Comparison of ENCODE assay signal across 8 mouse cellular contexts in the genomic region with DNA sequence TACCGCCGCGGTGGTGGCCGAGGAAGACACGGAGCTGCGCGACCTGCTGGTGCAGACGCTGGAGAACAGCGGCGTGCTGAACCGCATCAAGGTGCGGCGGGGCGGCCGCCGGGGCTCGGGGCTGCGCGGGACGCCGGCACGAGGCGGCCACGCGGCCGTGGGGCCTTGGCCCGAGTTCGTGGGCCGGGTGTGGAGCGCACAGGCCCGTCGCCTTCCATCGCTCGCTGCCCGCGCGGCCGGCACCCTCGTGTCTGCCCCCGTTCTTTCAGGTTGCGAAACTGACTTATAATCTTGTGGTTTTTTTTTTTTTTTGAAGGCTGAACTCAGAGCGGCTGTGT. TPM values are rescaled to one million over a fixed set of nuclear protein-coding genes. Genes with fewer than 3 reads are reported as not detected.
DNase-seq lines count a peak whose midpoint lies in the region; ATAC-seq and TF ChIP-seq lines count a peak whose summit lies in the region.
"Not testable (repeated sequence)": the region's sequence is repeated elsewhere in the genome, so short reads cannot be mapped to it uniquely, and the experiment has no call there.

No protein-coding gene starts in this region.

- H3K4me1 ChIP-seq in forebrain, postnatal 0 days (ENCODE audit: insufficient read depth); lung, embryonic 16.5 days (replicated peaks; ENCODE audit: control insufficient read depth, insufficient read depth, low read length); neural tube, embryonic 12.5 days: not testable (repeated sequence)
- peaks cover 14% of the 10 kb centered on the region for H3K4me1 ChIP-seq in thymus, adult 2 months (replicated peaks; ENCODE audit: control insufficient read depth, insufficient read depth, low read length)

- 1% methylated on average over 37 of the region's 42 CpGs for WGBS in forebrain, postnatal 0 days
- 2% methylated on average over 13 of the region's 42 CpGs for WGBS in lung, embryonic 16.5 days
- under 1% methylated on average over 38 of the region's 42 CpGs for WGBS in neural tube, embryonic 12.5 days
- WGBS in thymus, adult 2 months: 1% methylated on average over 41 of the region's 42 CpGs

- H3K36me3 ChIP-seq in forebrain, postnatal 0 days (ENCODE audit: insufficient read depth): peaks cover 12% of the 10 kb centered on the region
- peaks cover 12% of the 10 kb centered on the region for H3K36me3 ChIP-seq in lung, embryonic 16.5 days (ENCODE audit: control insufficient read depth, insufficient read depth, low read length)
- H3K36me3 ChIP-seq in neural tube, embryonic 12.5 days: peaks cover 11% of the 10 kb centered on the region
- peaks cover 18% of the 10 kb centered on the region for H3K36me3 ChIP-seq in thymus, adult 2 months (ENCODE audit: control insufficient read depth, insufficient read depth, low read length)

- peak overlapping the region; percentile 42 for H3K4me2 ChIP-seq in forebrain, postnatal 0 days (ENCODE audit: low read depth)
- peak overlapping the region; percentile 43 for H3K4me2 ChIP-seq in lung, embryonic 16.5 days (ENCODE audit: low read depth, low read length)
- peak overlapping the region; percentile 49 for H3K4me2 ChIP-seq in neural tube, embryonic 12.5 days (replicated peaks)

- DNase-seq in NIH3T3 (ENCODE audit: low read depth): peak; percentile 44
- peak; percentile 51 for DNase-seq in cerebellum, adult 9-10 months
- peak; percentile 13 for DNase-seq in forebrain, postnatal 0 days
- peak; percentile 31 for DNase-seq in heart, postnatal 4 days
- not testable (repeated sequence) for DNase-seq in layer of hippocampus, adult 2 months (ENCODE audit: low spot score in 2 of 2)
- peak; percentile 49 for DNase-seq in thymus, adult 2 months

- not testable (repeated sequence) for H3K27me3 ChIP-seq in forebrain, postnatal 0 days (ENCODE audit: insufficient read depth, low read length); lung, embryonic 16.5 days (ENCODE audit: control insufficient read depth, insufficient read depth, low read depth, low read length); neural tube, embryonic 12.5 days (replicated peaks); thymus, adult 2 months (ENCODE audit: control insufficient read depth, insufficient read depth, low read length)

- not testable (repeated sequence) for H3K27ac ChIP-seq in forebrain, postnatal 0 days (ENCODE audit: low read depth, low read length); layer of hippocampus, adult 2 months; neural tube, embryonic 12.5 days
- peak overlapping the region; percentile 46 for H3K27ac ChIP-seq in lung, embryonic 16.5 days (ENCODE audit: low read length)
- H3K27ac ChIP-seq in thymus, adult 2 months (ENCODE audit: control insufficient read depth, insufficient read depth, low read length): peak overlapping the region; percentile 86

- not testable (repeated sequence) for H3K9ac ChIP-seq in forebrain, postnatal 0 days
- H3K9ac ChIP-seq in lung, embryonic 16.5 days (ENCODE audit: low read length): peak overlapping the region; percentile 65
- H3K9ac ChIP-seq in neural tube, embryonic 12.5 days: peak overlapping the region; percentile 60

- peak overlapping the region; percentile 45 for H3K4me3 ChIP-seq in forebrain, postnatal 0 days (ENCODE audit: low read depth, low read length)
- H3K4me3 ChIP-seq in layer of hippocampus, adult 2 months: peak overlapping the region; percentile 55
- H3K4me3 ChIP-seq in lung, embryonic 16.5 days (ENCODE audit: low read length): peak overlapping the region; percentile 56
- H3K4me3 ChIP-seq in neural tube, embryonic 12.5 days: peak overlapping the region; percentile 55
- peak overlapping the region; percentile 68 for H3K4me3 ChIP-seq in thymus, adult 2 months (ENCODE audit: control insufficient read depth, insufficient read depth, low read length)

- not testable (repeated sequence) for TF ChIP-seq POLR2A in thymus, adult 2 months (IDR thresholded peaks at IDR 0.05; ENCODE audit: control insufficient read depth, extremely low read depth, insufficient read depth, low read length, poor library complexity)

- ATAC-seq in forebrain, postnatal 0 days; lung, embryonic 16.5 days (ENCODE audit: low read depth); neural tube, embryonic 12.5 days (ENCODE audit: low FRiP score, low read depth): not testable (repeated sequence)

- H3K9me3 ChIP-seq in forebrain, postnatal 0 days (ENCODE audit: low read length); lung, embryonic 16.5 days (ENCODE audit: control insufficient read depth, low read length); neural tube, embryonic 12.5 days: not testable (repeated sequence)

- TF ChIP-seq CTCF in forebrain, postnatal 0 days (IDR thresholded peaks at IDR 0.05; ENCODE audit: low read depth); layer of hippocampus, adult 2 months (conservative IDR thresholded peaks at IDR 0.05); thymus, adult 2 months (IDR thresholded peaks at IDR 0.05; ENCODE audit: borderline replicate concordance, control insufficient read depth, extremely low read depth, insufficient read depth, low read length, poor library complexity): not testable (repeated sequence)

RNA-seq across cellular contexts. Expression of gene Fgfr1op, which starts 0.3 kb away (rescaled TPM):
- 18.4 and 19.1 TPM in 2 replicates for total RNA-seq in forebrain, postnatal 0 days (2014; rRNA removed)
- polyA plus RNA-seq in forebrain, postnatal 0 days (2015; fragmentation: Nextera tagmentation; extraction: Ambion mirVana): 12.2 and 16.3 TPM in 2 replicates
- total RNA-seq in heart, postnatal 4 days (2021): 10 to 100 TPM; 16.0 to 21.0 TPM
- total RNA-seq in layer of hippocampus, adult 2 months (2021): 10 to 100 TPM; 12.4 to 14.3 TPM
- polyA plus RNA-seq in lung, embryonic 16.5 days (2015; fragmentation: Nextera tagmentation; extraction: Ambion mirVana): 38.4 and 39.5 TPM in 2 replicates
- 34.5 and 37.2 TPM in 2 replicates for polyA plus RNA-seq in neural tube, embryonic 12.5 days (2016; fragmentation: Nextera tagmentation; extraction: Ambion mirVana)
- 6.4 and 6.6 TPM in 2 replicates for polyA plus RNA-seq in thymus, adult 2 months (2012; rRNA removed)

RNA-seq across cellular contexts. Expression of gene Rnaset2a, which starts 17.7 kb away (rescaled TPM):
- 12.6 and 15.5 TPM in 2 replicates for total RNA-seq in forebrain, postnatal 0 days (2014; rRNA removed)
- 15.7 and 16.8 TPM in 2 replicates for polyA plus RNA-seq in forebrain, postnatal 0 days (2015; fragmentation: Nextera tagmentation; extraction: Ambion mirVana)
- 10 to 100 TPM; 22.8 to 23.0 TPM for total RNA-seq in heart, postnatal 4 days (2021)
- 1 to 10 TPM; 6.3 to 7.2 TPM for total RNA-seq in layer of hippocampus, adult 2 months (2021)
- polyA plus RNA-seq in lung, embryonic 16.5 days (2015; fragmentation: Nextera tagmentation; extraction: Ambion mirVana): 40.1 TPM in 2 replicates
- 14.8 and 15.6 TPM in 2 replicates for polyA plus RNA-seq in neural tube, embryonic 12.5 days (2016; fragmentation: Nextera tagmentation; extraction: Ambion mirVana)
- polyA plus RNA-seq in thymus, adult 2 months (2012; rRNA removed): 69.4 and 79.8 TPM in 2 replicates

RNA-seq across cellular contexts. Expression of gene Gm49673, which starts 18.0 kb away (rescaled TPM):
- 0.48 TPM in 1 of 2 replicates, not detected in the other for total RNA-seq in forebrain, postnatal 0 days (2014; rRNA removed)
- polyA plus RNA-seq in forebrain, postnatal 0 days (2015; fragmentation: Nextera tagmentation; extraction: Ambion mirVana): 0.09 and 0.53 TPM in 2 replicates
- total RNA-seq in heart, postnatal 4 days (2021): under 1 TPM in 1 of 2 experiments, not detected in 1; 0.12 TPM
- total RNA-seq in layer of hippocampus, adult 2 months (2021): under 1 TPM in 1 of 2 experiments, not detected in 1; 0.29 TPM
- 0.24 TPM in 1 of 2 replicates, not detected in the other for polyA plus RNA-seq in lung, embryonic 16.5 days (2015; fragmentation: Nextera tagmentation; extraction: Ambion mirVana)
- 0.30 TPM in 1 of 2 replicates, not detected in the other for polyA plus RNA-seq in neural tube, embryonic 12.5 days (2016; fragmentation: Nextera tagmentation; extraction: Ambion mirVana)
- polyA plus RNA-seq in thymus, adult 2 months (2012; rRNA removed): 4.3 and 8.5 TPM in 2 replicates
